Mouse (Mus musculus): ENCODE measurements around the gene Adrb1.

Adrb1 gene

GRCm38 (mm10) chr19:56721387-56722211 is at the start of gene Adrb1:
TSS of gene Adrb1 (plus strand) at chr19:56722199.
- no peak for DNase-seq (ENCODE audit: low read depth)

GRCm38 (mm10) chr19:56675690-56676089 is 46.3 kb upstream of the Adrb1 start:
- DNase-seq (ENCODE audit: low read depth) = no peak

DNA sequence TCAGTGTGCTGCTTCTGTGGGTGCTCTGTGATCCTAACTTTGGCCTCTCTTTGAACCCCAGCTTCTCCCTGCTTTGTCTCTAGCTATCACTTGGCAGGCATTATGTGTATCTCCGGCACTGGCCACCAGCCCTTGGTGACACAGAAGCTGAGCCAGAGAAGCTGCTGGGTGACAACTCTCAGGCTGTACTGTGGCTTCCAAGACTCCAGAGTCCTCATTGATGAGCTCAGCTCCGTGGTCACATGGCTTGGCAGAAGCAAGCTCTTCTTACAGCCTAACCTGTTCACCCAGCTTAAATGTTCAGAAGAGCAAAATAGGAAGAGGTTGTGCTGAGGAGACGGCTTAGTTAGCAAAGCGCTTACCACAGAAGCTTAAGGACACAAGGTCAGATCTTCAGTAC is 45.5 kb upstream of the Adrb1 start:
- DNase-seq (ENCODE audit: low read depth) = no peak

DNA sequence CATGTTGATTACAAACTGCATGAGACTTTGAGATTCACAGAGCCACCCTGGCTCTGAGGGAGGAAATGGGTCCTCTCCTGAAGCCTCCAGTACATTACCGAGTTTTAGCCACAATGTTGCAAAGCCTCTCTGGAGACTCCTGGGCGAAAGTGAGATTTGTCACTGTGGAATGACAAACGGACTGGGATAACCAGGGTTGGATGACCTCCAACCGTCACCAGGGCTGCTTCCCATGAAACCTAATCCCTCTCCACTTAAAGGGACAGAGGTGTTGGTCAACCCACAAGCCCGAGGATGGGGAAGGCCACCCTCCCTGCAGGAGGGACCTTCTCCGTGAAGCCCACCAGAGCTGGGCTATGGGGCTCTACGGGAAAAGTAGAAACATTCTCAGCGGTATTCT is 44.4 kb upstream of the Adrb1 start:
- DNase-seq (ENCODE audit: low read depth) = no peak

DNA sequence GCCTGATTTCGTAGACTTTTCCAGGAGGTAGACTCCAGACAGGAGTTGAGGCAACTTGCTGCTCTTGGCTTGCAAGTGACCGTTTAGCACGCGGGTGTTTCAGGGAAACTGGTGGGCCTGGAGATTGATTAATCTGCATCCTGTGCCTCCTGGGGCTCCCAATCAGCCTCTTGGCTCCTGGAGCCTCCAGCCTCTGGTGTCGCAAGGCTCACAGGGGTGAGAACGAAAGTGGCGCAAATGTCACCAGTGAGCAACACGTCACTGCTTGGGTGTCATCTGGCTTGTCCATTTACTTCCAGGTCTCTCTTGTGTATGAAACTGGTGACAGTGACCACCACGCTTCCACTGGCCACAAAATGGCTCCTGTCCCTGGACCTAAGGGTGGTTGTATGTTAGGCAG is 43.5 kb upstream of the Adrb1 start:
- no peak for DNase-seq (ENCODE audit: low read depth)

DNA sequence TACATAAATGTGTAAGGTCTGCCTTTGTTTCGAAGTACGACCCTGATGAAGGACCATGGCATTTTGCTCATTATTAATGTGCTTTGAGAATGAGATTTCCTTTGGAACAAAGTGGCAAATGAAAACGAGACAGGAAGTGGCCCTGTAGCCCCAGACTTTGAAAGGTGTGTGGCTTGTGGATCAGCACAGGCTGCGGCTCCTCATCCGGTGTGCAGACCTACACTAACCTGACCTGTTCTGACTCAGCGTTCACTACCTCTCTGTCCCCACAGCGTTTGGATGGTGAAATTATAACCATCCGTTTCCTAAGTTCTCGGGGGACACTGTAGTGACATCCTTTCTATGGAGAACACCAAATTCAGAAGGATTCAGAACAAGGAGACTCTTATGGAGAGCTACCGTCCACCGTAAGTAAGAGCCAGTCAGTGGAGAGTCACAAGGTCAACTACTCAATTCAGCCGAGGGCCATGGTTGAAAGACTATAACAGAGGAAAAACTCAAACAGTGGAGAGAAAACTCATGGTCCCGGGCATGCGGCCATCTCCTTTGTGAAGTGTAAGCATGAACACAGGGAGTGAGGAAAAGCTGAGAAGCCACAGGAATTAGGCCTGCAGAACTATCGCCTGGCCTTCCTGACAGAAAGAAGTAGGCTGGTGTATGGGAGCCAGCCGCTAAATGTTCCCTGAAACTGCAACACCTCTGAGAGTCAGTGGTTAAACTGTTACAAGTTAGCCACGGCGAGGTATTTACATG is 42.6 kb upstream of the Adrb1 start:
- no peak for DNase-seq (ENCODE audit: low read depth)

DNA sequence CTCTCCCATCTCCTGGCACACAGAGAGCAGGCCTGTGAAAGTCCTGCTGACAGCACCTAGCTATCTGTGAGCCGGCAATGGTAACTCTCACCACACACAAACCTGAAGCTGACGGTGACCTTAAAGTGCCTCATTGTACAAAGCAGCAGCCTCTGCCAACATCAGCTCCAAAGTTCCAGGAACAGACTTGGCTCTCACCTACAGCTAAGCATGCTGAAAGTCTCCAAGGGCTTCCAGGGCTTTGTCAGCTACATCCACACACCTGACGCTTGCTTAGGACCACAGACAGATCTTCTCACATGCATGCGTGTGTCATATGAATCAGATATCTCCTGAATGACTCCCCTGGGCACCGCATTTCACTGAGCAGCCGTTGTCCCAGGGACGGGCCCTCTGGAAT is 42.0 kb upstream of the Adrb1 start:
- no peak for DNase-seq (ENCODE audit: low read depth)

- DNase-seq (ENCODE audit: low read depth) = no peak
Observed at GRCm38 (mm10) chr19:56682297-56682696, 39.7 kb upstream of the Adrb1 start.

- no peak for DNase-seq (ENCODE audit: low read depth)
Observed at GRCm38 (mm10) chr19:56682843-56683242, 39.2 kb upstream of the Adrb1 start.

- no peak for DNase-seq (ENCODE audit: low read depth)
Observed at GRCm38 (mm10) chr19:56685515-56685914, 36.5 kb upstream of the Adrb1 start.

DNA sequence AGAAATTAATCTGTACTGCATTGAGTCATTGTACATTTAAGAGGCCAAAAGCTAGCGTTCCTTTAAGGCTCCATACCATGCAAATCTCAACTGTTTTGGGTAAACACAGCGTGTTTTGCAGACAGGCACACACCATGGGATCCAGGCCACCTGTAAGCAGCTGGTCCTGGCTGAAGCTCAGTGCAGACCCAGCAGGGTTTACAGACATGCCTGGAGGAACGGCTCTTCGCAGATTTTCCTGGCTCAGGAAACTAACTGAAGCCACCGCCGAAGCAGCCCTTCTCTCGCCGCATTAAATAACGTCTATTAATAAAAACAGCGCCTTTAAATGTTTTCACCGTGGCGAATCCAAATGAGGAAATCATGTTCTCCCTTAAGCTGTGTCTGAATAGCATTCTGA is 35.8 kb upstream of the Adrb1 start:
- DNase-seq (ENCODE audit: low read depth) = no peak

DNA sequence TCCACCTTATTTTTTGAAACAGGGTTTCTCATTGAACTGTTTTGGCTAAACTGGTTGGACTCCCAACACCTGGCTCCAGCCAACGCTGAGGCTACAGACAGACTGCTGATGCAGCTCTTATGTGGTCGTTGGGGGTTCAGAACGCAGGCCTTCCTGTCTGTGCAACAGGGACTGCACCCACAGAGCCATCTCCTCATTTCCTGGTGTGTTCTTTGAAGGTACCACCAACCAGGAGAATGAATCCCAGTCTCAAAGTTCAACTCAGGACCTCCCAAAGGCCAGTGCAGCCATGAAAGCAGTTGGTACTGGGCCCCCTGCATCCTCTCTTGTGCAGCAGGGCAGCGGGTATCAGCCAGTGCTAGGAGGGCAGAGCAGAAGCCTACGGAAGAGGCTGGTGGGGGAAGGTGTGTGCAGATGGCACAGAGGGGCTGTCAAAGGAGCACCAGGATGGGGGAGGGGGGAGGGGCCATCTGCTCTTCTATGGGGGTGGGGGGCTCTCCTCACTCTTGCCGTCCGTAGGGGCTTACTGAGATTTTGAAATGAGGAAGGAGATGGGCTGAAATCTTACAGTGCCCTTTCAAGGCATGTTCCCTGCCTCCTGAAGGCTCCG is 34.9 kb upstream of the Adrb1 start:
- no peak for DNase-seq (ENCODE audit: low read depth)

GRCm38 (mm10) chr19:56687676-56688075 is 34.3 kb upstream of the Adrb1 start:
- DNase-seq (ENCODE audit: low read depth) = no peak

DNA sequence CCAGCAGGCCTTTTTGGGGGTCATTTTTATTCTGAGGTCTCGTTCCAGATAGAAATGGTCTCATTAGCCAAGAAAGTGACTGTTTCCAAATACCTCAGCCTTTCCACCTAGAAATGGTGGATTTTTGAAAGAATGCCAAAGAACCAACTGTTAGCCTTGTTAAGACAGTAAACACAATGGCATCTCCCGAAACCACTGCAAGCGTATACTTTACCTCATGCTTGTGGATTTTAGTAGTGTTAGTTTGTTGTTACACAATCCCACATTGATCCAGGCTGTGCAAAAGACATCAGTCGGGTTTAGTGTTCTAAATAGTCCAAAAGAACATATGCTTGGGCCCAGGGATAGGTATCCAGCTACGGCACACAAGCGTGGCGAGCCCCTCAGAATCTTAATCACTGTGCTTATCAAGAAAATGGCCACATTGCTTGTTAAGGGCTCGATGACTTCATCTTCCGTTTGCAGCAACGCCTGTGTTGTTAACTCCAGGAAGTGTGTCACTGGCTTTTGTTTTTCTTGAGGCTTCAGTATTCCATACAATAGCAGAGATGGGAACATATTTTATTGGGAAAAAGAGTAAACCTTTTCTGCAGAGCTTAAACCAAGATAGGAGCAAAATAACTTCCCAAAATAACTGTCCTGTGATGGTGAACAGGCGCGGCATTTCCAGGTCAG is 33.2 kb upstream of the Adrb1 start:
- DNase-seq (ENCODE audit: low read depth) = no peak

DNA sequence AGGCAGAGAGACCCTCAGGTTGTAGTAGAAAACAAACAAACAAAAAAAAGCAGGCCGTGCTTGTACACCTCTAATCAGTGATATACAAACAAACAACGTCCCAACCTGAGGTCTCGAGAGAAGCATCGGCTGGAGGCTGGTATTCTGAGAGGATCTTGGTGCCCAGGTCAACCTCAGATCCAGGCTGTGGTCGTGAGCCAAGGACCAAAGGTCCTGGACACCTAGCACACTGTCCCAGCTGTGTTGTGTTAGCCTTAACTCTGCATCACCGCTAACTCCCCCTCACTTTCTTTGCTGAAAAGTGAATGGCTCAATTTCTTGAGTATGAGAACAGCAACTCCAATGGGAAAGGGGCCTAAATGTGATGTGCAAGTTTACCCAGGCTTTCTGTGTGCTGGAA is 32.5 kb upstream of the Adrb1 start:
- no peak for DNase-seq (ENCODE audit: low read depth)

GRCm38 (mm10) chr19:56691103-56691502 is 30.9 kb upstream of the Adrb1 start:
- no peak for DNase-seq (ENCODE audit: low read depth)

DNA sequence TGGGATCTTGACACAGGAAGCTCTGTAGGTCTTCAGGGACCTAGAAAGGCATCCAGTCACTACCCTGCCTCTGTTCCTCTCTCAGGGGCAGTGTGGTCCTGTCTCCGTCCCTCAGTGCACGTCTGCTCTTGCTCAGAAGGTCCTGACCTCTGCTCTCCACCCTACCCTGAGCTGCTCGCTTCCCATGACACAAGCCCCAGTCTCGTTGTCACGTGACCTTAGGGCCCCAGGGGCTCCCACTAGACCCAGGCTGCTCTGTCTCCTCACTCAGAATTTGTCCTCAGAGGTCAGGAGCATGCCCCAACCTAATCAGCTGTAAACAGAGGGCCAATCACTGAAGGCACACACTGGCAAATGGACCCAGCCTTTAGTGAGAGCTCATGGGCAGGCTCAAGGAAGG is 29.5 kb upstream of the Adrb1 start:
- DNase-seq (ENCODE audit: low read depth) = no peak

DNA sequence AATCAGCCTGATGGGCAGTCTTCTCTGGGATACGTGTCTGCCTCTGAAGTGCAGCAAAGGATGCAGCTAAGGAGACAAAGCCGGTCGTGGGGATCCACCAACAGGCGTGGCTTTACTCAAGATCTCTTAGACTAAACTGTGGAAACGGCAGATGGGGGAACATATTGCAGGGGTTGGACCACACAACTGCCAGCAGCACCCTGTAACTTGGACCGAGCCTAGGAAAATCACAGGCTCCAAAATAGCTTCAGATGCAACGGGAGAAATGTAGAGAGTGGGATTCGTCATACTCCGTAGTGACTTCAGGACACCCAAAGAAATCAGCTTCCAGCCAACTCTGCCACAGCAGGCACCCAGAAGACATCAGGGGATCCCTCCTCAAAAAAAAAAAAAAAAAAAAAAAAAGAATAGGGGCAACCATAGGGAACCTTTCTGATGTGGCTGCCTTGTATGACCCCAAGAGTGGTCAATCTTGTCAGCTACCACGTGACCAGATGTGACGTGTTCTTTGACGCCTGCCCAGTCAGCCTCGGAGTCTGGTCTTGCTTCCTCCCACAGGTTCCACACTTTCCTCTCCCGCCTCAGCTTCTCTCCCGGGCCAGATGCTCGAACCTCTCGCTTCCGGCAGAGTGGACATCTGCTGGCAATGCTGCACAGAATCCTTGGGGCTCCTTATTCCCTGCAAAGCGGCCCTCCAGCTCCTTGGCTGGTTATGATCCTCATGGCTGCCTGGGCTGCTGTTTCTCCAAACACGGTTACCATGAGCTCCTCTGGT is 24.4 kb upstream of the Adrb1 start:
- no peak for DNase-seq (ENCODE audit: low read depth)

- no peak for DNase-seq (ENCODE audit: low read depth)
Observed at GRCm38 (mm10) chr19:56700848-56701247, 21.2 kb upstream of the Adrb1 start.

- DNase-seq (ENCODE audit: low read depth) = no peak
Observed at GRCm38 (mm10) chr19:56701404-56702033, 20.5 kb upstream of the Adrb1 start.

GRCm38 (mm10) chr19:56702039-56702438 is 20.0 kb upstream of the Adrb1 start:
- DNase-seq (ENCODE audit: low read depth) = no peak

All from c-Kit-positive CD71-positive TER-119-negative erythroid progenitor cells, embryonic 14.5 days (primary cell).